Mouse (Mus musculus) embryonic facial prominence, embryonic 11.5 days (tissue): ENCODE measurements at regions not wholly inside any gene's neighbourhood (a gene's known extent, or its start where the extent isn't known, plus 50 kb on each side); places are given as distances from the start of the nearest gene placed in this dataset.
A peak's percentile ranks its signal among the peaks of the same experiment; 100 is the strongest.

Source experiments
- ATAC-seq: fragments of 200-750 bp; cut with Nextera tagmentation; replicated peaks from 2 replicates; pipeline ENCODE4 v1.8.0; 2017; ENCODE audit warnings: low read depth; ENCODE audit not compliant: insufficient number of reproducible peaks, low FRiP score, low TSS enrichment
- DNase-seq: peaks from one replicate; pipeline ENCODE4 v3.0.0-alpha.2; 2015; ENCODE audit warnings: low spot score
- H3K27ac ChIP-seq: fragments of 300-500 bp; sonication (generic); replicated peaks from 2 replicates; pipeline ENCODE4 v1.5.1; 2014; ENCODE audit warnings: mild to moderate bottlenecking, low read depth, low read length, control low read depth
- H3K27me3 ChIP-seq: fragments of 300-500 bp; sonication (generic); 2 replicates; pipeline ENCODE4 v1.6.1; 2014; ENCODE audit warnings: mild to moderate bottlenecking, low read length, moderate library complexity, mixed read lengths; ENCODE audit not compliant: control insufficient read depth, insufficient read depth
- H3K36me3 ChIP-seq: fragments of 300-500 bp; sonication (generic); replicated peaks from 2 replicates; pipeline ENCODE4 v1.6.1; 2014; ENCODE audit warnings: low read depth, mild to moderate bottlenecking, low read length, moderate library complexity, mixed read lengths; ENCODE audit not compliant: control insufficient read depth, insufficient read depth
- H3K4me1 ChIP-seq: fragments of 300-500 bp; sonication (generic); 2 replicates; pipeline ENCODE4 v1.6.1; 2014; ENCODE audit warnings: low read length, mixed read lengths; ENCODE audit not compliant: control insufficient read depth, insufficient read depth
- H3K4me2 ChIP-seq: fragments of 300-500 bp; sonication (generic); 2 replicates; pipeline ENCODE4 v1.6.1; 2014; ENCODE audit warnings: low read depth, mild to moderate bottlenecking, control low read depth, low read length, moderate library complexity
- H3K4me3 ChIP-seq: fragments of 300-500 bp; sonication (generic); 2 replicates; pipeline ENCODE4 v1.5.1; 2014; ENCODE audit warnings: low read depth, low read length, control low read depth
- H3K9ac ChIP-seq: fragments of 300-500 bp; sonication (generic); replicated peaks from 2 replicates; pipeline ENCODE4 v1.6.1; 2014; ENCODE audit warnings: mild to moderate bottlenecking, control low read depth, low read length
- H3K9me3 ChIP-seq: fragments of 300-500 bp; sonication (generic); replicated peaks from 2 replicates; pipeline ENCODE4 v1.6.1; 2016; ENCODE audit warnings: mild to moderate bottlenecking, low read length, inconsistent platforms, mixed read lengths; ENCODE audit not compliant: control insufficient read depth
- WGBS: fragments of 180-500 bp; shearing (Covaris S2); extraction: QIAGEN DNeasy Blood & Tissue Kit; methylation state at CpG from one replicate; pipeline ENCODE4 v1.1.7; 2014; 5-methylcytosine and 5-hydroxymethylcytosine counted together

DNA sequence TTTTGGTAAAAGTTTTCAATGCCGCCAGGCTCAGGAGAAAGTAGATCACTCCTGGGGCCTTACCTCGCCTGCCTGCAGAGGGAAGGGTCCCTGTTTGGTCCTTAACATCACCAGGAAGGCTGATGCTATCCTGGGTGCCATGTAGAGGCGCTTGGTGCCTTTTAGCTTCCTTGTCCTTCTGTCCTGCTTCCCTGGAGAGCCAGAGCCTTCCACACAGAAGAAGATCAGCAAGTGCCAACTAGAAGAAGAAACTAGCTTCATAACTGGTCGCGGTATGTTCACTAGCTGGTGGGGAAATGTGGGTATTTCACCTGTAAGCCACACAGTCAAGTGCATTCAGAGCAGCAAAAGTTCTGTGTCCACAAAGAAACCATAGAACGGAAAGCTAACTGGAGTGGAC lies 103.4 kb downstream of the Bms1 start:
- H3K4me3 ChIP-seq: no peak overlapping the region
- no peak overlapping the region for H3K9ac ChIP-seq
- no peaks in the 10 kb centered on the region for H3K36me3 ChIP-seq
- H3K4me1 ChIP-seq: no peaks in the 10 kb centered on the region
- H3K27me3 ChIP-seq: no peaks in the 10 kb centered on the region
- no peaks in the 10 kb centered on the region for H3K9me3 ChIP-seq
- no peak overlapping the region for H3K27ac ChIP-seq
- ATAC-seq (no peak), DNase-seq (no peak)
- H3K4me2 ChIP-seq: no peak overlapping the region
- WGBS: 91% methylated on average over 6 of the region's 6 CpGs

DNA sequence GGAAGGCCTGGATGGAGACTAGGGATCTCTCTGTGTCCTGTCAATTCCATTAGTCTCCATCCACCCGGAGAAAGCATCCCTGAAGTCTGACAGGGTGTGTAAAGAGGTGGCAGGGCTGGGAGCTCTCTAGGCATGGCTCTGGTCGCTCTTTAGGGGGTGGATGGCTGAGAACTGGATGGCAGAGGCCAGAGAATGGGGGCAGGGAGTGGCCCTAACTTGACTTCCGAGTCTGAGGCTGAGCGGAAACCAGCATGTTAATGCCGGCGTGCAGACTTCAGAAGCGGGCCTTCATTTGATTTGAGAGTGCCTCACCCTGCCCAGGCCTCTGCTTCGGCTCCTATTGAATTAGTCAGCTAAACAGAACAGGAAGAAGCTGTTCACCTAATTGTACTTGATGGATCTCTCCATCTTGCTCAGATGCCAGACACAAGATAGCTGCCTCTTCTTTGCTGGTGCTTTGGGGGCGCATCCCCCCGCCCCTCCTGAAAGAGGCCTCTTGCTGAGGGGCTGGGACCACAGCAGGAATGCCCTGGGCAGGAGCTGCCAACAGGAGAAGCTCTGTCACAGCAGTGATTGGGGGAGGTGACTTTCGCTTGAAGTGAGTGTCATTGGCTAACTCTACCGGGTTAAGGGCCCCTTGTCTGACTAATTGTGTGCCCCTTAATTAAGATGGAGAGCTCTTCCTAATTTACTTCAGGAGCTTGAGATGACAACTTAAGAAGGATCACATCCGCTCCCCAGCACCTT lies 104.2 kb downstream of the Bms1 start:
- WGBS: 27% methylated on average over 13 of the region's 13 CpGs
- DNase-seq: peak; percentile 34
- no peak overlapping the region for H3K9ac ChIP-seq

DNA sequence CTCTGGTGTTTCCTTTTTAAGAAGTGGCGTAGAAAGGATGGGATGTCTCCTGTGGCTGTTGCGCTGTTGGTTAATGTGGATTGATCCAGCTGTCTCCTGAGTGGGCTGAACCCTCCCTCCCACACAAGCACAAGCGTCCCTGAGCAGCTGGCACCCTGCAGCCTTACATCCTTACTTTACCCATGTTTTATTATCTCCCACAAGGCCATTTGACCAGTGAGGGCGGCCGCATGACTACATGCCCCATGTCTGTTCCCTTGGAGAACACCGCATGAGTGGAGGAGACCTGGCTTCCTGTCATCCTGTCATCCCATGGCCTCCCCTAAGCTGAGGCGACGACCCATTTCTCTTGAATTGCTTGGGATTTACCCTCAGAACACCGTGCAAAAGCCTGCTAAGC lies 108.2 kb downstream of the Bms1 start:
- H3K27me3 ChIP-seq: no peaks in the 10 kb centered on the region
- H3K9ac ChIP-seq: no peak overlapping the region
- H3K36me3 ChIP-seq: no peaks in the 10 kb centered on the region
- no peaks in the 10 kb centered on the region for H3K9me3 ChIP-seq
- WGBS: 80% methylated on average over 9 of the region's 9 CpGs
- no peak overlapping the region for H3K4me2 ChIP-seq
- H3K4me3 ChIP-seq: no peak overlapping the region
- ATAC-seq: no peak
- no peak for DNase-seq
- H3K4me1 ChIP-seq: no peaks in the 10 kb centered on the region
- no peak overlapping the region for H3K27ac ChIP-seq

More for the DNA sequence above, 104.2 kb downstream of the Bms1 start:
- H3K36me3 ChIP-seq: no peaks in the 10 kb centered on the region
- no peak overlapping the region for H3K4me3 ChIP-seq
- no peak overlapping the region for H3K27ac ChIP-seq
- H3K4me2 ChIP-seq: no peak overlapping the region
- ATAC-seq: 0 out of 2 replicates have a peak, but pooled peaks have one; percentile 29
- H3K27me3 ChIP-seq: no peaks in the 10 kb centered on the region
- no peaks in the 10 kb centered on the region for H3K4me1 ChIP-seq
- no peaks in the 10 kb centered on the region for H3K9me3 ChIP-seq

DNA sequence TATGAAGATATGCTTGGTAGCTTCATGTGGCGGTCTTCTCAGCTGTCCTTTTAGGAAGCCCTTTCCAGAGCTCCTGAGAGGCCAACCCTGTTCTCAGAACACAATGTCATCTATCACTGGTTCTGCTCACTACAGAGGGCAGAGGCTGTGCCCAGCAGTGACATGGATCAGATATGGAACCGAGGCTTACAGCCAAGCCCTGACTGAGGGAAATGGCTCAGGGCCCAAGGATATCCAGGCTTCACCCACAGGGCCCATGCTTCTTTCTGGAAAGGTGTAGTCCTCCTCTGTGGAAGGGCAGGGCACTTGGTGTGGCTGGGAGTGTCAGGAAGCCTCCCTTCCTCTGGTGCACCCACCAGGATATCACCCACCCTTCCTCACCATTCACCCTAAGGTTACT lies 109.4 kb downstream of the Bms1 start:
- Histone ChIP-seq H3K27me3 (no peaks in the 10 kb centered on the region), H3K4me3 (no peak overlapping the region), H3K9ac (no peak overlapping the region), H3K4me1 (no peaks in the 10 kb centered on the region), H3K4me2 (no peak overlapping the region), H3K27ac (no peak overlapping the region), H3K9me3 (no peaks in the 10 kb centered on the region), H3K36me3 (no peaks in the 10 kb centered on the region)
- DNase-seq (no peak), ATAC-seq (no peak)
- 76% methylated on average over 2 of the region's 2 CpGs for WGBS

DNA sequence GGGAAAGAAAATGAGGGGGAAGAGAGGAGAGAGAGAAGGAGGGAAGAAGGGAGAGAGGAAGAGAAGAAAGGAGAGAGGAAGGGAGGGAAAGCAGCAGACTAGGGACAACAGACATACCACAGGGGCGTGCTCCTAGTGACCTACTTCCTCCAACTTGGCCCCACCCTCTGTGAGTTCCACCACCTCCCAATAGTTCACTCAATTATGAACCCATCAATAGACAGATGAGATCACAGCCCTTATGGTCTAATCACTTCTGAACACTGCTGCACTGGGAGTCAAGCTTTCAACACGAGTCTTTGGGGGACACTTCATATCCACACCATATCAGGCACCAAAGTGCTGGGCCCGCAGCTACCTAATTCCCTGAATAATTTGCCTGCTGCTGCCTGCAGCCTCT lies 110.7 kb downstream of the Bms1 start:
- Histone ChIP-seq H3K36me3 (no peaks in the 10 kb centered on the region), H3K27ac (no peak overlapping the region), H3K4me2 (no peak overlapping the region), H3K4me1 (no peaks in the 10 kb centered on the region), H3K4me3 (no peak overlapping the region), H3K9me3 (no peaks in the 10 kb centered on the region), H3K27me3 (no peaks in the 10 kb centered on the region), H3K9ac (no peak overlapping the region)
- ATAC-seq (no peak), DNase-seq (no peak)
- WGBS: 73% methylated on average over 3 of the region's 3 CpGs

DNA sequence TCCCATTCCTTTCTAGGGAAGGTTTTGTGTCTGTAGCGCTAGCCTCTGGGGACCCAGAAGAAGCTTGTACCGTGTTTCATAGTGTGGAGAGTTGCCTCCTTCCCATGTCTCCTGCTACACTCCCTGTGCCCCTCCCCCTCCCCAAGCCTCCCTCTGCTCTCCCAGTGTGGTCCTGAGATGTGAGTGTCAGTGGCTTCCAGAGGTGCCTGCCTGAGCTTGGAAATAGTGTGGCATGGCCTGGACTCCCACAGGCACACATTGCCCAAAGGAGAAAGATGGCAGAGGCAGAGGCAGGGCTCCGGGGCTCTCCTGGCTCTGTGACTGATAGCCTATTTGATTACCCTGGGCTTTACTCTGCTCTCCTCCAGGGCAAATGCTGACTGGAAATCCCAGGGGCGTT lies 110.0 kb upstream of the Ret start:
- H3K36me3 ChIP-seq: no peaks in the 10 kb centered on the region
- WGBS: 39% methylated on average over 4 of the region's 4 CpGs
- DNase-seq (no peak), ATAC-seq (no peak)
- H3K4me2 ChIP-seq: no peak overlapping the region
- no peaks in the 10 kb centered on the region for H3K9me3 ChIP-seq
- no peak overlapping the region for H3K4me3 ChIP-seq
- H3K27ac ChIP-seq: no peak overlapping the region
- no peaks in the 10 kb centered on the region for H3K27me3 ChIP-seq
- no peak overlapping the region for H3K9ac ChIP-seq
- H3K4me1 ChIP-seq: no peaks in the 10 kb centered on the region

DNA sequence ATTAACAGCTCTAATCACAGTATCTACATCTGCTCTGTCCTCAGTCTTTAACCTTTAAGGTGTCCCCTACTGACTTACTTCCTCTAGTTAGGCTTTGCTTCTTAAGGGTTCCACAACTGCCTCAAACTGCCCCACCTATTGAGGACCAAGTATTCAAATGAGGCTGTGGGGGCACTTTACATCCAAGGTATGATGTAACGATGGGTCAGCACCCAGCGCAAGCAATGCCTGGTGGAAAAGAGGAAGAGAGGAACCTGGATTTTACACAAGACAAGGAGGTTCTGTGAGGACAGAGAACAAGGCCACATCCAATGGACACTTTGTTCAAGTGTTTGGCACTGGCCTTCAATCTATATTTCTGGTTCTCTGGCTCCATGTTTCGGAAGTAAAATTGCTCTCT lies 107.7 kb upstream of the Ret start:
- 76% methylated on average over 3 of the region's 3 CpGs for WGBS
- Histone ChIP-seq H3K9me3 (no peaks in the 10 kb centered on the region), H3K9ac (no peak overlapping the region), H3K4me1 (no peaks in the 10 kb centered on the region), H3K36me3 (no peaks in the 10 kb centered on the region), H3K4me3 (no peak overlapping the region), H3K27me3 (no peaks in the 10 kb centered on the region), H3K4me2 (no peak overlapping the region), H3K27ac (no peak overlapping the region)
- ATAC-seq: no peak
- DNase-seq: no peak

DNA sequence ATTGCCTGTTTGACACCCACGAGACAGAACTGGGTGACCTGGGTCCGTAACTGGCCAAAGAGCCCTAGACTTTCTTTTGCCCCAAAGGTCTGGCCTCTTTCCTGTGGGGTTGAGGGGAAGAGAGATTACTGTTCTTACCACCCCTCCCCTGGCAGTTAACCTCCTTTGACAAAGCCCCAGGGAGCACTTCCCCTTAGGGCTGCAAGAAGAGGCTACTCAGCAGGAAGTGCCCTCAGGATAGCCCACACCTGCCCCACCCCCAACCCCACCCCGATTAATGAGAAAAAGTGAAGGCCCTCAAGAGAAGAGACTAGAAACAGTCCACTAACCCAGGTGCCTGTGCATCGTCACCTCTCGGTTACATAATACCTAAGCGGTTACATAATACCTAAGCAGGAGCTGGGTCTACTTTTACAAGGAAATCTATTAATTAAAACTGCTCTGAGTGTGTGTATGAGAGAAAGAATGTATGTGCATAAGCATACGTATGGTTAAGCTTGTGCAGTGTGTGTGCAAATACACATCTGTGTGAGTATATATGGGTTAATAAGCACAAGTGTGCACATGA lies 105.3 kb upstream of the Ret start:
- Histone ChIP-seq H3K27ac (no peak overlapping the region), H3K9me3 (no peaks in the 10 kb centered on the region), H3K9ac (no peak overlapping the region), H3K4me2 (no peak overlapping the region), H3K4me3 (no peak overlapping the region), H3K27me3 (no peaks in the 10 kb centered on the region), H3K36me3 (no peaks in the 10 kb centered on the region), H3K4me1 (no peaks in the 10 kb centered on the region)
- DNase-seq: peak; percentile 17
- WGBS: 42% methylated on average over 7 of the region's 7 CpGs
- no peak for ATAC-seq
